Mouse (Mus musculus): ENCODE measurements around the gene Nrbp1.
"Not testable (repeated sequence)": the region's sequence is repeated elsewhere in the genome, so short reads cannot be mapped to it uniquely, and the experiment has no call there.

The Nrbp1 gene

GRCm38 (mm10) chr5:31204421-31204820 lies 36.2 kb upstream of the Nrbp1 start:
- no peak for DNase-seq (ENCODE audit: low spot score)

GRCm38 (mm10) chr5:31216554-31216953 lies 24.1 kb upstream of the Nrbp1 start:
- DNase-seq (ENCODE audit: low spot score): not testable (repeated sequence)

GRCm38 (mm10) chr5:31218294-31218693 lies 22.4 kb upstream of the Nrbp1 start:
- no peak for DNase-seq (ENCODE audit: low spot score)

- DNase-seq (ENCODE audit: low spot score): no peak
These were observed 21.6 kb upstream of the Nrbp1 start for GRCm38 (mm10) chr5:31219070-31219469.

- no peak for DNase-seq (ENCODE audit: low spot score)
These were observed 21.2 kb upstream of the Nrbp1 start for GRCm38 (mm10) chr5:31219474-31219873.

GRCm38 (mm10) chr5:31219911-31220447 lies 20.7 kb upstream of the Nrbp1 start:
- DNase-seq (ENCODE audit: low spot score): no peak

DNA sequence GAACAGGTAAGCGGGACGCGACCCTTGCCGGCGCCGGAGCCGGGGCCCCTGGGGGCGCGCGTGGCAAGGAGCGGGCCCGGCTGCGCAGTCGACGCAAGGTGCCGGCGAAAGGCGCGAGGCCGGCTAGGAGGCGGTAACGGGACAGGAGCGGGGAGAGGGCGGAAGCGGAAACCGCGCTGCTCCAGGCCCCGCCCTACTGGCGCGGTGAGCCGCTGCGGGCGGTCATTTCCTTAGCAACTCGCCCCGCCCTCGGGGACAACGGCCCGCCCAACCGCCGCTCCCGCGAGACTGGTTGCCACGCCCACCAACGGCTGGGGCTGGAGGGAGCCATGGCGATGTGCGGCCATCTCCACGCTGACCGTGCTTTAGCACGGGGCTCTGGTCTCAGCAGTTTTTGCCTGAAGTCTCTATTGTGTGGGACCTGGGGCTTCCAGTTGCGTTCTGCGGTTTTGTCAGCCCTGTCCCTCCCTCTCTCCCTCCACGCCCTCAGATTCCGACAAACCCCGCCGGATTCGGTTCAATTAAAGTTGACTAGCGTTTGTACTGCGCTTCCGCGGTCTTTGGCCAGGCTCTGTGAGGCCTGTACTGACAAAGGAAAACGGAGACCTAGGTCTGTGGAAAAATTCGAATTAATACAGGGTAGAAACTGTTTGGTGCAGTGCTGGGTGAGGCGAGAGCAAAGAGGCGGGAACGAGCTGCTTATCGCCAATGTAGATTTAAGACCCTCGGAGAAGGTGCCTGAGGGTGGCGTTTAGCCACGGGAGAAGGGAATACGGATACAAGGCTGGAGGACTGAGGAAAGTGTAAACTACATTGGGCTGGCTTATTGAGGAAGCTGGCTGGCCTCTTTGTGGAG lies 20.0 kb upstream of the Nrbp1 start, which contains the start of gene Ppm1g:
Ppm1g (minus strand) TSS at position 240 of the 856 bp plus-strand sequence.
- peak; percentile 88 for DNase-seq (ENCODE audit: low spot score)

- DNase-seq (ENCODE audit: low spot score): no peak
These were observed 19.2 kb upstream of the Nrbp1 start for GRCm38 (mm10) chr5:31221304-31221945.

GRCm38 (mm10) chr5:31222696-31223095 lies 18.0 kb upstream of the Nrbp1 start:
- no peak for DNase-seq (ENCODE audit: low spot score)

GRCm38 (mm10) chr5:31226641-31227040 lies 14.0 kb upstream of the Nrbp1 start:
- DNase-seq (ENCODE audit: low spot score): no peak

GRCm38 (mm10) chr5:31241522-31242034 lies 914 bp downstream of the Nrbp1 start:
- DNase-seq (ENCODE audit: low spot score): no peak

DNA sequence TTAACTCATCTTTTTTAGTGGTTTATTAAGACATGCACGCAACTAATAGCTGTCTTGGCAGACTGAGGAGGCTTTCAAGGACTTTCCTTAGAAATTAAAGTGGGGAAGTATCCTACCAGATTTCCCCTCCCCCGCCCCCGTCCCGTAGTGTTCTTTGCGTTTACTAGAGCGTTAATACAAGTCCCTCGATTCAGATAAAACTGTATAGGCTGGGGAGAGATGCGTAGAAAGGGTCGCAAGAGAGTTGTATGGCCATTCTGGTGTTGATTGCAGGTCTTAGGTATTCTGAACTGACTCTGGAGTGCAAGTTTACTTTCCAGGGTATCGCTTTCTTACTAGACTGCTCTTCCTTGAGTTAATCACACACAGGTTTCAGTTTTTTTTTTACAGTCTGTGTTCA lies 1.5 kb downstream of the Nrbp1 start:
- no peak for DNase-seq (ENCODE audit: low spot score)

GRCm38 (mm10) chr5:31250716-31251115 lies 10.1 kb downstream of the Nrbp1 start:
- no peak for DNase-seq (ENCODE audit: low spot score)

- DNase-seq (ENCODE audit: low spot score): no peak
These were observed 11.0 kb downstream of the Nrbp1 start, which contains the start of gene Krtcap3 for GRCm38 (mm10) chr5:31251541-31252101. Gene Krtcap3, plus strand, starts transcription at chr5:31251691.

GRCm38 (mm10) chr5:31252151-31252550 lies 11.5 kb downstream of the Nrbp1 start:
- no peak for DNase-seq (ENCODE audit: low spot score)

DNA sequence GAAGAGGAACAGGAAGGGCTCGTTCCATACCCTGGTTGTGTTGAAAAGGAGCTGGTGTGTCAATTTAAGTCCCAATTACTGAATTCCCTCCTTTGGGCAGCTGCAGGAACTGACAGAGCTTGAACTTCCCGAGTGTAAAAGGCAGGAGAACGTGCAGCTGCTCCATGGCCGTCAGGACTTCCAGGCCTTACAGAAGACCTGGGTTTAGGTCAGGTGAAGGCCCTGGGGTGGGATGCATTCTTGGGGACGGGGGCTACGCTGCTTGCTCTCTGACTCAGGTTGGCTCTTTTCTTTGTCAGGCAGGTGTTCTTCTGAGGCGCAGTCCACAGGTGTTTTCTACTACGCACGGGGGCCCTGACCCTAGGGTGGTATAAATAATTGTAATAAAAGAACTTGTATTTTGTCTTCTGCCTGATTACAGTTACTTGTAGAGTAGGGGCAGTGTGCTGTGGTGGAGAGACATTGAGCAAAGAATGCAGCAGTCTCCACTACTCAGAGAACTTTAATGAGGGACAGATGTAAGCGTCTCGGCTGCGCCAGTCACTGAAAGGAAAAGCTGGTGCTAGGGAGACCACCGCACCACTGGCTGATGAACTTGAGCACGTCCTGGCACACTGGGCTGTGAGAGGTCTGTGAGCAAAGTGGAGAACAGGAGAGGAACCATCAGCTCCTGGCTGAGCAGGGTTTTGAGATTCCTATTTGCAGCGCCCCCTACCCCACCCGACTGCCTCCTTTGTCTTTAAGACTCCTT lies 12.3 kb downstream of the Nrbp1 start:
- DNase-seq (ENCODE audit: low spot score): no peak

GRCm38 (mm10) chr5:31253806-31254205 lies 13.1 kb downstream of the Nrbp1 start:
- DNase-seq (ENCODE audit: low spot score): no peak

DNA sequence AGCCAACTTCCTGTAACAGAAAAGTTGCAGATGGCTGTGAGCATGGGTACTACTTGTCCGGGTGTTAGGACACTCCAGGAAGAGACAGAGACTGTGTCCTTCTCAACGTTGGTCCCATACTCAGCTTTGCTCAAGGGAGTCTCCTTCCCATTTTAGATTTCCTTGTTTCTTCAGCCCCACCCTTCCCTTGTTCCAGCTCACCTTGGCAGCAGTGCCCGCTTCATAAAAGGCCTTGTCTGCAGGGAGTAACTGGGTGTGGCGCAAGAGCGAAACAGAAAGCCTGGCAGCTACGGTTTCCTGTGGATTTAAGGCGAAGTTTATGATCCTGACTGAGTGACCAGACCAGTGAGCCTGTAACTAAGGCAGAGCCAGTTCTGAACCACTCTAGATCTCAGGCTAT lies 13.8 kb downstream of the Nrbp1 start:
- DNase-seq (ENCODE audit: low spot score): no peak

DNA sequence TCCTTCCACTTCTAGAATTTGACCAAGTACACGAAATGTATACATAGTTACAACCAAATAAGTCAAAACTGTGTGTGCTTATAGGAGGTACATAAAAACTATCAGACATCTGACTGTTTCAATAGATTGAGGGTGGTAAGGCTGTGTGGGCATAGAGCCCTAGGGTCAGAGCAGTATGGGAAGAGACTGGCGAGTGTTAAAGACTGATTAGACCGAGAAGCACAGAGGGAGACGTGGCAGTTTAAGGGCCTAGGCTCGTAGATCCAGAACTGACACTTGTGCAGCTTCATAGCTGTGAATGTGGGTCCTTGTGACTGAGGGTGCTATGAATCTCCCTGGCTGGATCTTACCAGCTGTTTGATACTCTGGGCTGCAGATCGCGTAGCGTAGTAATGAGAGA lies 14.2 kb downstream of the Nrbp1 start:
- no peak for DNase-seq (ENCODE audit: low spot score)

- DNase-seq (ENCODE audit: low spot score): no peak
These were observed 14.7 kb downstream of the Nrbp1 start for GRCm38 (mm10) chr5:31255381-31255780.

DNA sequence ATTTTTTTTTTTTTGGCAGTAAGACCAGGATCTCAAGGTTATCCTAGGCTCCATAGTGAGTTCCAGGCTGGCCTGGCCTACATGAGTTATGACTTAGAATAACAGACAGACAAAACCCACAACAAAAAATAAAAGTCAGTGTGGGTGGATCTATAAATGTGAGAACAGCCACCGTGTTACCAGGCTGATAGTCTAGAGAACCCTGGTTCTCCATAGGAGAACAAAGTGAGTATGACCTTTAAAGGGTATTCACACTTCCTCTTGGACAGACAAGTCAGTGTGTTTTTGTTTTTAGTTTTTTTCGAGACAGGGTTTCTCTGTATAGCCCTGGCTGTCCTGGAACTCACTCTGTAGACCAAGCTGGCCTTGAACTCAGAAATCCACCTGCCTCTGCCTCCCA lies 15.3 kb downstream of the Nrbp1 start:
- DNase-seq (ENCODE audit: low spot score): no peak

GRCm38 (mm10) chr5:31257616-31258015 lies 17.0 kb downstream of the Nrbp1 start:
- no peak for DNase-seq (ENCODE audit: low spot score)

Data from left cerebral cortex, adult 11 months (tissue).